Mouse (Mus musculus) liver, embryonic 16.5 days (tissue): ENCODE data around the gene Obscn. TPM values are rescaled to one million over a fixed set of nuclear protein-coding genes. Genes with fewer than 3 reads are reported as not detected.
A peak's percentile ranks its signal among the peaks of the same experiment; 100 is the strongest.

Source experiments
- ATAC-seq: fragments of 200-750 bp; cut with Nextera tagmentation; 2 replicates; pipeline ENCODE4 v1.8.0; 2017; ENCODE audit warnings: low read depth, mild to moderate bottlenecking, moderate number of reproducible peaks, moderate library complexity
- H3K27ac ChIP-seq: fragments of 300-500 bp; sonication (generic); 2 replicates; pipeline ENCODE4 v1.5.1; 2014; ENCODE audit warnings: mild to moderate bottlenecking, low read length
- H3K27me3 ChIP-seq: fragments of 300-500 bp; sonication (generic); 2 replicates; pipeline ENCODE4 v1.6.1; 2014; ENCODE audit warnings: low read depth, low read length, mixed read lengths; ENCODE audit not compliant: control insufficient read depth, insufficient read depth
- H3K36me3 ChIP-seq: fragments of 300-500 bp; sonication (generic); 2 replicates; pipeline ENCODE4 v1.6.1; 2014; ENCODE audit warnings: mild to moderate bottlenecking; ENCODE audit not compliant: control insufficient read depth, insufficient read depth
- H3K4me1 ChIP-seq: fragments of 300-500 bp; sonication (generic); 2 replicates; pipeline ENCODE4 v1.6.1; 2014; ENCODE audit warnings: low read depth, low read length, mixed read lengths; ENCODE audit not compliant: control insufficient read depth
- H3K4me2 ChIP-seq: fragments of 300-500 bp; sonication (generic); 2 replicates; pipeline ENCODE4 v1.6.1; 2014; ENCODE audit warnings: low read depth, low read length, mixed read lengths
- H3K4me3 ChIP-seq: fragments of 300-500 bp; sonication (generic); 2 replicates; pipeline ENCODE4 v1.5.1; 2014; ENCODE audit warnings: low read depth, mild to moderate bottlenecking, low read length
- H3K9ac ChIP-seq: fragments of 300-500 bp; sonication (generic); 2 replicates; pipeline ENCODE4 v1.6.1; 2014; ENCODE audit warnings: low read depth, low read length
- H3K9me3 ChIP-seq: fragments of 300-500 bp; sonication (generic); replicated peaks from 2 replicates; pipeline ENCODE4 v1.6.1; 2016; ENCODE audit warnings: low read length; ENCODE audit not compliant: control insufficient read depth
- WGBS: fragments of 180-500 bp; shearing (Covaris S2); extraction: QIAGEN DNeasy Blood & Tissue Kit; methylation state at CpG from one replicate; pipeline ENCODE4 v1.1.7; 2014; ENCODE audit not compliant: insufficient replicate concordance; 5-methylcytosine and 5-hydroxymethylcytosine counted together
- polyA plus RNA-seq: library from polyadenylated mRNA; unstranded; fragments of >200 nt; fragmentation: Nextera tagmentation; extraction: Ambion mirVana; gene quantifications from 2 replicates; pipeline ENCODE4 v1.2.1, GENCODE M21; 2015

Obscn gene
- polyA plus RNA-seq, 1 experiment from 2014 or later, result 0.34 TPM

GRCm38 (mm10) chr11:58968551-58968950 lies 167.7 kb downstream of the Obscn start:
- H3K36me3 ChIP-seq, result peaks cover 2% of the 10 kb centered on the region; the same call in 1 of the 2 replicates
- H3K9ac ChIP-seq, result no peak overlapping the region
- no peaks in the 10 kb centered on the region; the same call in 1 of the 2 replicates for H3K27me3 ChIP-seq
- ATAC-seq, result peak; percentile 20; the same call in 1 of the 2 replicates
- 56% methylated on average over 7 of the region's 7 CpGs for WGBS
- no peaks in the 10 kb centered on the region for H3K9me3 ChIP-seq
- H3K4me3 ChIP-seq, result no peak overlapping the region
- no peak overlapping the region for H3K27ac ChIP-seq
- H3K4me1 ChIP-seq, result peaks cover 14% of the 10 kb centered on the region
- no peak overlapping the region for H3K4me2 ChIP-seq

GRCm38 (mm10) chr11:58967346-58967745 lies 168.9 kb downstream of the Obscn start:
- H3K27ac ChIP-seq, result no peak overlapping the region
- WGBS, result 86% methylated on average over 1 of the region's 1 CpGs
- peaks cover 17% of the 10 kb centered on the region for H3K4me1 ChIP-seq
- H3K9ac ChIP-seq, result no peak overlapping the region
- no peaks in the 10 kb centered on the region for H3K9me3 ChIP-seq
- peaks cover 2% of the 10 kb centered on the region for H3K27me3 ChIP-seq
- H3K4me2 ChIP-seq, result no peak overlapping the region
- ATAC-seq, result no peak
- H3K36me3 ChIP-seq, result peaks cover 2% of the 10 kb centered on the region; the same call in 1 of the 2 replicates
- no peak overlapping the region for H3K4me3 ChIP-seq

GRCm38 (mm10) chr11:58965001-58965760 lies 171.0 kb downstream of the Obscn start:
- Histone ChIP-seq H3K4me2 (no peak overlapping the region), H3K4me1 (peaks cover 17% of the 10 kb centered on the region), H3K36me3 (no peaks in the 10 kb centered on the region), H3K27me3 (peaks cover 15% of the 10 kb centered on the region), H3K4me3 (no peak overlapping the region), H3K9me3 (peaks cover 3% of the 10 kb centered on the region; the same call in 1 of the 2 replicates), H3K9ac (no peak overlapping the region), H3K27ac (no peak overlapping the region)
- 0 out of 2 replicates have a peak, but pooled peaks have one; percentile 33 for ATAC-seq
- 43% methylated on average over 12 of the region's 12 CpGs for WGBS

GRCm38 (mm10) chr11:58964216-58964615 lies 172.0 kb downstream of the Obscn start:
- no peak overlapping the region for H3K27ac ChIP-seq
- no peaks in the 10 kb centered on the region for H3K36me3 ChIP-seq
- peaks cover 15% of the 10 kb centered on the region for H3K27me3 ChIP-seq
- no peak overlapping the region for H3K9ac ChIP-seq
- peaks cover 3% of the 10 kb centered on the region; the same call in 1 of the 2 replicates for H3K9me3 ChIP-seq
- H3K4me1 ChIP-seq, result peaks cover 22% of the 10 kb centered on the region
- WGBS, result 68% methylated on average over 7 of the region's 7 CpGs
- no peak overlapping the region for H3K4me2 ChIP-seq
- ATAC-seq, result no peak
- H3K4me3 ChIP-seq, result no peak overlapping the region

GRCm38 (mm10) chr11:58963543-58963942 lies 172.7 kb downstream of the Obscn start:
- Histone ChIP-seq H3K27ac (no peak overlapping the region), H3K4me2 (0 out of 2 replicates have a peak overlapping the region, but pooled peaks have one; percentile 4), H3K9me3 (peaks cover 3% of the 10 kb centered on the region; the same call in 1 of the 2 replicates), H3K36me3 (no peaks in the 10 kb centered on the region), H3K9ac (no peak overlapping the region), H3K4me3 (no peak overlapping the region), H3K4me1 (peaks cover 24% of the 10 kb centered on the region), H3K27me3 (peaks cover 15% of the 10 kb centered on the region)
- ATAC-seq, result no peak
- 30% methylated on average over 17 of the region's 17 CpGs for WGBS

GRCm38 (mm10) chr11:58961364-58962177 lies 174.6 kb downstream of the Obscn start:
- Histone ChIP-seq H3K9me3 (peaks cover 3% of the 10 kb centered on the region; the same call in 1 of the 2 replicates), H3K4me2 (no peak overlapping the region), H3K4me1 (peaks cover 37% of the 10 kb centered on the region), H3K9ac (no peak overlapping the region), H3K4me3 (no peak overlapping the region), H3K27ac (no peak overlapping the region), H3K36me3 (peaks cover 12% of the 10 kb centered on the region), H3K27me3 (peaks cover 15% of the 10 kb centered on the region)
- ATAC-seq, result no peak
- WGBS, result 54% methylated on average over 50 of the region's 50 CpGs

GRCm38 (mm10) chr11:58959921-58960465 lies 176.2 kb downstream of the Obscn start:
- peak overlapping the region; percentile 91 for H3K4me2 ChIP-seq
- 3% methylated on average over 40 of the region's 40 CpGs for WGBS
- ATAC-seq, result peak; percentile 93
- peaks cover 3% of the 10 kb centered on the region; the same call in 1 of the 2 replicates for H3K9me3 ChIP-seq
- H3K27ac ChIP-seq, result peak overlapping the region; percentile 78
- H3K36me3 ChIP-seq, result peaks cover 12% of the 10 kb centered on the region
- H3K9ac ChIP-seq, result peak overlapping the region; percentile 75
- peak overlapping the region; percentile 71 for H3K4me3 ChIP-seq
- H3K4me1 ChIP-seq, result peaks cover 34% of the 10 kb centered on the region
- H3K27me3 ChIP-seq, result peaks cover 15% of the 10 kb centered on the region

GRCm38 (mm10) chr11:58959186-58959825 lies 176.9 kb downstream of the Obscn start:
- Histone ChIP-seq H3K4me2 (peak overlapping the region; percentile 91), H3K36me3 (peaks cover 12% of the 10 kb centered on the region), H3K9ac (peak overlapping the region; percentile 75), H3K27ac (peak overlapping the region; percentile 72), H3K27me3 (peaks cover 15% of the 10 kb centered on the region), H3K9me3 (peaks cover 3% of the 10 kb centered on the region; the same call in 1 of the 2 replicates), H3K4me1 (peaks cover 33% of the 10 kb centered on the region), H3K4me3 (peak overlapping the region; percentile 71)
- ATAC-seq, result no peak
- 11% methylated on average over 15 of the region's 15 CpGs for WGBS
